In genomic region chr12:56986049-56986448, GRCm38 (mm10) we compare ENCODE assay signal across 9 mouse cellular contexts.
DNase-seq lines count a peak whose midpoint lies in the region; ATAC-seq and TF ChIP-seq lines count a peak whose summit lies in the region.
"Had no signal": no experiment of that assay in that cellular context is flagged by ENCODE, and none has a peak within 500 bp of the region (broad histone marks: within the 10 kb centered on the region; RNA-seq: fewer than 3 reads in every experiment).

No protein-coding gene starts in this region.

- no peak for ATAC-seq in cerebellum, adult (ENCODE audit: insufficient number of reproducible peaks, low FRiP score, low TSS enrichment)
- ATAC-seq in common myeloid progenitor, adult 5-6 weeks (replicated peaks; ENCODE audit: low read depth, poor library complexity, severe bottlenecking): peak; percentile 81
- peak; percentile 46 for ATAC-seq in inflammation-experienced regulatory T-cells, adult 6 months
- no peak for ATAC-seq in limb, embryonic 14.5 days (ENCODE audit: low FRiP score, low read depth)

- peak; percentile 40; the same call in 1 of the 2 replicates for TF ChIP-seq CTCF in spleen, adult 2 months (IDR thresholded peaks at IDR 0.05; ENCODE audit: extremely low read depth, insufficient read depth, insufficient read length, insufficient replicate concordance)

- H3K36me3 ChIP-seq in spleen, adult 2 months (ENCODE audit: control insufficient read depth, insufficient read depth, low read length): no peaks in the 10 kb centered on the region
- H3K36me3 ChIP-seq in limb, embryonic 14.5 days (ENCODE audit: control insufficient read depth, insufficient read depth, low read length): no peaks in the 10 kb centered on the region
- H3K36me3 ChIP-seq: limb, embryonic 15.5 days had no signal

- no peak overlapping the region for H3K4me2 ChIP-seq in limb, embryonic 14.5 days (replicated peaks; ENCODE audit: low read depth, low read length, severe bottlenecking)
- H3K4me2 ChIP-seq: limb, embryonic 15.5 days had no signal

- peak; percentile 42 to 45 for DNase-seq in cerebellum, adult 18-20 months
- DNase-seq in spleen, adult 2 months (ENCODE audit: low read depth in 1 of 2, low spot score in 2 of 2): peak in 1 of 2 experiments; percentile 11
- no peak for DNase-seq in spleen, adult 12 weeks (ENCODE audit: low spot score)
- DNase-seq in limb, embryonic 14.5 days (ENCODE audit: low spot score): peak; percentile 77
- DNase-seq in right cerebral cortex, postnatal 4 days: peak; percentile 84

- no peak overlapping the region for H3K4me3 ChIP-seq in spleen, adult 2 months (ENCODE audit: extremely low read depth, insufficient read depth, insufficient read length)
- no peak overlapping the region for H3K4me3 ChIP-seq in limb, embryonic 14.5 days (replicated peaks; ENCODE audit: low read length)
- H3K4me3 ChIP-seq: limb, embryonic 15.5 days had no signal

- WGBS in spleen, adult 2 months: 10% methylated on average over 5 of the region's 5 CpGs
- WGBS in limb, embryonic 14.5 days: 4% methylated on average over 5 of the region's 5 CpGs

- H3K4me1 ChIP-seq in spleen, adult 2 months (ENCODE audit: control insufficient read depth, insufficient read depth, insufficient read length): no peaks in the 10 kb centered on the region
- H3K4me1 ChIP-seq in limb, embryonic 14.5 days (ENCODE audit: control insufficient read depth, insufficient read depth, low read length): peaks cover 6% of the 10 kb centered on the region; the same call in 1 of the 2 replicates
- H3K4me1 ChIP-seq: limb, embryonic 15.5 days had no signal

- no peaks in the 10 kb centered on the region for H3K9me3 ChIP-seq in limb, embryonic 14.5 days (ENCODE audit: control insufficient read depth, low read length)
- H3K9me3 ChIP-seq: limb, embryonic 15.5 days had no signal

- H3K27me3 ChIP-seq in spleen, adult 2 months (ENCODE audit: control insufficient read depth, insufficient read depth, low read length): no peaks in the 10 kb centered on the region
- peaks cover 16% of the 10 kb centered on the region for H3K27me3 ChIP-seq in limb, embryonic 14.5 days (ENCODE audit: control insufficient read depth, insufficient read depth, low read length)

- no peak overlapping the region for H3K27ac ChIP-seq in spleen, adult 2 months (ENCODE audit: insufficient read depth, low read length)
- H3K27ac ChIP-seq in limb, embryonic 14.5 days (replicated peaks; ENCODE audit: low read depth, low read length): no peak overlapping the region
- H3K27ac ChIP-seq: limb, embryonic 15.5 days had no signal

- TF ChIP-seq POLR2A in spleen, adult 2 months (IDR thresholded peaks at IDR 0.05; ENCODE audit: low read depth, low read length): no peak
- TF ChIP-seq POLR2A in limb, embryonic 14.5 days (IDR thresholded peaks at IDR 0.05; ENCODE audit: borderline replicate concordance, extremely low read depth, insufficient read depth, insufficient read length): no peak

- H3K9ac ChIP-seq in limb, embryonic 14.5 days (ENCODE audit: low read depth, low read length, severe bottlenecking): no peak overlapping the region
- H3K9ac ChIP-seq: limb, embryonic 15.5 days had no signal

Comparison
In these comparisons a context has a peak if more than half of its experiments do, and no peak if none do; other contexts are left out.
1. ATAC-seq: peak in common myeloid progenitor, adult 5-6 weeks (single experiment) and inflammation-experienced regulatory T-cells, adult 6 months (single experiment); none in cerebellum, adult (single experiment) and limb, embryonic 14.5 days (single experiment).